Mouse (Mus musculus) neural tube, embryonic 14.5 days (tissue): ENCODE measurements around the gene Carns1. TPM values are rescaled to one million over a fixed set of nuclear protein-coding genes. Genes with fewer than 3 reads are reported as not detected.
A peak's percentile ranks its signal among the peaks of the same experiment; 100 is the strongest.

Source experiments
- ATAC-seq: fragments of 200-750 bp; cut with Nextera tagmentation; 2 replicates; pipeline ENCODE4 v1.8.0; 2017; ENCODE audit warnings: low read depth, mild to moderate bottlenecking, moderate TSS enrichment, moderate library complexity
- H3K27ac ChIP-seq: fragments of 300-500 bp; sonication (generic); 2 replicates; pipeline ENCODE4 v1.5.1; 2014; ENCODE audit warnings: low read depth, mild to moderate bottlenecking, control low read depth, low read length, moderate library complexity, mixed read lengths
- H3K27me3 ChIP-seq: fragments of 300-500 bp; sonication (generic); 2 replicates; pipeline ENCODE4 v1.6.1; 2014; ENCODE audit warnings: low read length; ENCODE audit not compliant: control insufficient read depth, insufficient read depth
- H3K36me3 ChIP-seq: fragments of 300-500 bp; sonication (generic); 2 replicates; pipeline ENCODE4 v1.6.1; 2014; ENCODE audit warnings: low read length, mixed read lengths; ENCODE audit not compliant: control insufficient read depth, insufficient read depth
- H3K4me1 ChIP-seq: fragments of 300-500 bp; sonication (generic); 2 replicates; pipeline ENCODE4 v1.6.1; 2014; ENCODE audit warnings: low read length; ENCODE audit not compliant: control insufficient read depth, insufficient read depth
- H3K4me2 ChIP-seq: fragments of 300-500 bp; sonication (generic); 2 replicates; pipeline ENCODE4 v1.6.1; 2014; ENCODE audit warnings: mild to moderate bottlenecking, low read depth, low read length, control low read depth
- H3K4me3 ChIP-seq: fragments of 300-500 bp; sonication (generic); 2 replicates; pipeline ENCODE4 v1.5.1; 2014; ENCODE audit warnings: low read depth, low read length, control low read depth, mixed read lengths
- H3K9ac ChIP-seq: fragments of 300-500 bp; sonication (generic); replicated peaks from 2 replicates; pipeline ENCODE4 v1.6.1; 2014; ENCODE audit warnings: low read depth, mild to moderate bottlenecking, control low read depth, low read length, mixed read lengths
- H3K9me3 ChIP-seq: fragments of 300-500 bp; sonication (generic); 2 replicates; pipeline ENCODE4 v1.6.1; 2016; ENCODE audit warnings: low read length; ENCODE audit not compliant: control insufficient read depth
- WGBS: fragments of 180-500 bp; shearing (Covaris S2); extraction: QIAGEN DNeasy Blood & Tissue Kit; methylation state at CpG from one replicate; pipeline ENCODE4 v1.1.7; 2014; 5-methylcytosine and 5-hydroxymethylcytosine counted together
- polyA plus RNA-seq: library from polyadenylated mRNA; unstranded; fragments of >200 nt; fragmentation: Nextera tagmentation; extraction: Ambion mirVana; gene quantifications from 2 replicates; pipeline ENCODE4 v1.2.1, GENCODE M21; 2014

Gene Carns1
- polyA plus RNA-seq, 1 experiment from 2014 or later, result 3.0 TPM

GRCm38 (mm10) chr19:4169378-4169784 is 5.9 kb downstream of the Carns1 start:
- Histone ChIP-seq H3K27me3 (no peaks in the 10 kb centered on the region), H3K27ac (peak overlapping the region; percentile 93), H3K4me1 (peaks cover 6% of the 10 kb centered on the region; the same call in 1 of the 2 replicates), H3K9me3 (no peaks in the 10 kb centered on the region), H3K4me2 (peak overlapping the region; percentile 82), H3K4me3 (peak overlapping the region; percentile 39), H3K36me3 (no peaks in the 10 kb centered on the region), H3K9ac (peak overlapping the region; percentile 76)
- peak; percentile 94 for ATAC-seq
- WGBS, result under 1% methylated on average over 43 of the region's 43 CpGs

DNA sequence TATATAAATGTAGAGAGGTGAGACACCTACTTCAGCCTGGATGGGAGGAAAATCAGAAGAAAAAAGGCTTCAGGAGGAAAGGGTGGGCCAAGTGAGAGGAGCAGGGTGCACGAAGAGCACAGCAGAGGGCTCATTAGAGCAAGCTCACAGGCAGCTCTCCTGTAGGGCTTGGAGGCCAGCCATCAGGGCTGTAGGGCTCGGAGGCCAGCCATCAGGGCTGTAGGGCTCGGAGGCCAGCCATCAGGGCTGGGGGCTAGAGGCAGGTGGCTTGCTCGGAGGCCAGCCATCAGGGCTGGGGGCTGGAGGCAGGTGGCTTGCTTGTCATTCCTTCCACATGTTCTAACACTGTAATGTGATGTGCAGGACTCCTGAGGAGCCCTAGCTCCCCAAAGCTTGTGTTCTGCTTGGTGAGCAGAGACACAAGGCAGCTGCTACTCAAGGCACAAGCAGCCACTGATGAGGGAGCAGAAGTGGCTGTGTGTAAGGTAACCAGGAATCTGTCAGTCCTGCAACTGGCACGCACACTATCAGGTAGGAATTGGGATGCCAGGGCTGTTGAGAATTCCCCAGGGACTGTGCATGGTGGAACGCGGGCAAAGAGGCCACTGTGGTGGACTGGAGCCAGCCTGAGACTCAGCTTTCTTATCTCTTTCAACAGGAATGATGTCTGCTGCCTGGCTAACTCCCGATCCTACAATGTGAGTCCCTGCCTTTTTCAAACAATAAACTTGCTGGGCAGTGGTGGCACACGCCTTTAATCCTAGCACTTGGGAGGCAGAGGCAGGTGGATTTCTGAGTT is 8.4 kb downstream of the Carns1 start:
- Histone ChIP-seq H3K4me3 (no peak overlapping the region), H3K27ac (no peak overlapping the region)
- WGBS, result 80% methylated on average over 9 of the region's 9 CpGs

DNA sequence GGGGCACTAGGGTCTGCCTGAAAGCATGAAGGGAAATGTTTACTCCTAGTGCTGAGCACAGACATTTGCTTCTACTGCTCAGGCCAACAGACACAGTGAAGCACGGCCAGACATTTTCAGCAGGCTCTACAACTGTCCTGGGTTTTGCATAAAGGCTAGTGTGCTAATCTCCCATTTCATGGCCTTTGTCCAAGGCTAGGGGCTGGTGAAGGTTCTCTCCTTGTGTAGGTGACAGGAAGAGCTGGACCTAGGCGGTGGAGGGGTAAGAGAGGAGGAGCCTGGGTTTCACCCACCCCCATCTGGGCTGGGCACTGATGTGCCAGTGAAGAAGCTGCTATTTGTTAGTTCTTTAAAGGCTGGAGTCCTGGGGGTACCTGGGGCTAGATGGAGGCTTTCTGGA is 10.6 kb downstream of the Carns1 start:
- no peak overlapping the region for H3K4me3 ChIP-seq
- peaks cover 10% of the 10 kb centered on the region for H3K4me1 ChIP-seq
- H3K4me2 ChIP-seq, result no peak overlapping the region
- H3K9me3 ChIP-seq, result no peaks in the 10 kb centered on the region
- WGBS, result 81% methylated on average over 2 of the region's 2 CpGs
- H3K27ac ChIP-seq, result no peak overlapping the region
- no peak overlapping the region for H3K9ac ChIP-seq
- H3K27me3 ChIP-seq, result no peaks in the 10 kb centered on the region
- no peak for ATAC-seq
- peaks cover 8% of the 10 kb centered on the region; the same call in 1 of the 2 replicates for H3K36me3 ChIP-seq

More for the DNA sequence above, 8.4 kb downstream of the Carns1 start:
- Histone ChIP-seq H3K4me2 (no peak overlapping the region), H3K9ac (no peak overlapping the region), H3K36me3 (no peaks in the 10 kb centered on the region), H3K27me3 (no peaks in the 10 kb centered on the region), H3K9me3 (no peaks in the 10 kb centered on the region), H3K4me1 (peaks cover 16% of the 10 kb centered on the region)
- no peak for ATAC-seq

DNA sequence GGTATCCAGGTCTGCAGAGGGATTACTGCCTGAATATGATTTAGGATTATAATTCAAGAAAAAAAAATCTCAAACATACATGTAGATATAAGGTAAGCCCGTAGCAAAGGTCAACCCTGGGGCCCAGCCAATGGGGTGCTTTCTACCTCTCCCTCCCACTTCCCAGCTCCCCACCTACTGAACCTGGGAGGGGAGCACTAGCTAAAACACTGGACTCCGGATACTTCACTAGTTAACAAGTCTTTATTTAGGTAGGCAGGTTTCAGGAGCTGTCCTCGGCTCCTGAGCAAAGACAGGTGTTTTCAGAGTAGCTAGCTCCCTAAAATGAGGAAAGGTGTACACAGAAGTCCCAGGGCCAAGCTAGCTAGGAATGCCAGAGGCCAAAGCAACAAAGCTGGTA is 11.2 kb downstream of the Carns1 start:
- Histone ChIP-seq H3K27ac (no peak overlapping the region), H3K9ac (no peak overlapping the region), H3K4me3 (no peak overlapping the region), H3K36me3 (peaks cover 12% of the 10 kb centered on the region), H3K27me3 (no peaks in the 10 kb centered on the region), H3K4me2 (no peak overlapping the region), H3K4me1 (peaks cover 10% of the 10 kb centered on the region), H3K9me3 (no peaks in the 10 kb centered on the region)
- 83% methylated on average over 3 of the region's 3 CpGs for WGBS
- ATAC-seq, result no peak

- Histone ChIP-seq H3K4me3 (peak overlapping the region; percentile 56), H3K36me3 (peaks cover 18% of the 10 kb centered on the region), H3K9ac (peak overlapping the region; percentile 54; the same call in 1 of the 2 replicates), H3K27me3 (no peaks in the 10 kb centered on the region), H3K4me1 (peaks cover 10% of the 10 kb centered on the region), H3K4me2 (peak overlapping the region; percentile 63), H3K27ac (peak overlapping the region; percentile 90), H3K9me3 (no peaks in the 10 kb centered on the region)
- peak; percentile 8; the same call in 1 of the 2 replicates for ATAC-seq
- 35% methylated on average over 4 of the region's 4 CpGs for WGBS
These were observed 11.8 kb downstream of the Carns1 start for GRCm38 (mm10) chr19:4163543-4163887.

DNA sequence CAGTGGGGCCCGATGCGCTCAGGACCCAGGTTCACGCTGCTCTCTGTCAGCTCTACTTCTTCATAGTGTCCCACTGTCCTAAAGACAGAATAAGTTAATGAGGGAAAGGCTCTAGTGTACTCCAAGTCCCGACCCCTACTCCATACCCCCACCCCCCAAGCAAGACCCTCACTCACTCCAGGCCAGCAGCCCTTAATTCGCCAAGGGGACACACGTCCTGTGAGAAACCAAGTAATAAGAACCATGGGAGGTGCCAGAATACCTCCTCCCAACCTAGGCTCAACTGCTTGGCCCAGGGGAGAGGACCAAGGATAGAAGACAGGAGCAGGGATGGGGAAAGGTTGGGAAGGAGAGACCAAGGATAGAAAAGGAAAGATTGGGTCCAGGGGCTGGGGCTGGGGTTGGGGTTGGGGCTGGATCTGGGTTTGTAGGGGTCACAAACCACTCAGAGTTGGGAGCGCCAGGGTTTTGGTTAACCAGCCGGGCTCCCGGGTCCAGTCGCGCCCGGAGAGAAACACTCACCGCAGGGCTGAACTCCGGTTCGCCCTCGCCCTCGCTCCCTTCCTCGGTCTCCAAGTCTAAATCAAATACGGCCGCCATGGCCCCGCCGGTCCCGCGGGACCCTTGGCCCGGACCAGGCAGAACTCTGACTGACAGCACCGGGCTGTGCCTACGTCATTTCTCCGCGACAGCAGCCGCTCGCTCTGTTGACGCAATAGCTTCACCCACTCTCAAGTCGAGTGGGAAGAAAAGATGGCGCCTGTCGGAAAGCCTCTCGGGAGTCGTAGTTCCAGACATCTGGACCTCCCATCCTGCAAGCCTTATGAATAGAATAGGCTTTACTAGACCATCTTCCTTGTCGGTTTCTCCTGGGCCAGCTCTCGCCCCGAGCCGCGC is 12.4 kb downstream of the Carns1 start, which contains the start of gene Rps6kb2:
Gene Rps6kb2, minus strand, starts transcription at position 709 of the 897 bp plus-strand sequence.
- Histone ChIP-seq H3K4me1 (peaks cover 10% of the 10 kb centered on the region), H3K36me3 (peaks cover 24% of the 10 kb centered on the region), H3K4me3 (peak within 1 kb of the TSS; percentile 56), H3K27me3 (no peaks in the 10 kb centered on the region), H3K27ac (peak within 1 kb of the TSS; percentile 90), H3K9me3 (no peaks in the 10 kb centered on the region), H3K9ac (peak within 1 kb of the TSS; percentile 54), H3K4me2 (peak within 1 kb of the TSS; percentile 63)
- WGBS, result 7% methylated on average over 41 of the region's 42 CpGs
- peak; percentile 87 for ATAC-seq

GRCm38 (mm10) chr19:4159049-4159448 is 16.2 kb downstream of the Carns1 start:
- no peak for ATAC-seq
- Histone ChIP-seq H3K4me1 (peaks cover 10% of the 10 kb centered on the region), H3K36me3 (peaks cover 45% of the 10 kb centered on the region), H3K4me3 (no peak overlapping the region), H3K27ac (no peak overlapping the region), H3K27me3 (no peaks in the 10 kb centered on the region), H3K4me2 (no peak overlapping the region), H3K9ac (no peak overlapping the region), H3K9me3 (no peaks in the 10 kb centered on the region)
- WGBS, result 94% methylated on average over 8 of the region's 8 CpGs

DNA sequence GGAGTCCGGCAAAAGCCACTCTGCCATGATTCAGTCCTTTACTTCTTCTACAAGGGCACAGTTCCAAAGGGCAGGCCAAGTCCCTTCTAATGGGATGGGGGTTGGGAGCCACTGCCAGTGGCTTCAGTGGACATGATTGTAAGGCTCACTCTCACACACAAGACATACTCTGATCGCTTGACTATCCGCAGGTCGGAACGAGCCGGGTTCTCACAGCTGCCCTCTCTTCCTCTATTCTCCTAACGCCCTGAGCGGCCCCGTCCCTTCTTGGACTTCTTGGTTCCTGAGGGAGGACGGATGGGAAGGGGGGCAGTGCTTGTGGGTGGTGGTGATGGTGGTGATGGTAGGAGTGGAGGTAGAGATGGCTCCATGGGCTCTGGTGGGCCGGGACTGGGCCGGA is 18.5 kb downstream of the Carns1 start:
- ATAC-seq, result no peak

More for the DNA sequence above, 18.5 kb downstream of the Carns1 start:
- Histone ChIP-seq H3K27ac (no peak overlapping the region), H3K9me3 (no peaks in the 10 kb centered on the region), H3K4me1 (no peaks in the 10 kb centered on the region), H3K9ac (no peak overlapping the region), H3K36me3 (peaks cover 45% of the 10 kb centered on the region), H3K27me3 (no peaks in the 10 kb centered on the region), H3K4me2 (no peak overlapping the region), H3K4me3 (no peak overlapping the region)
- 91% methylated on average over 12 of the region's 12 CpGs for WGBS
